33 mouse cellular contexts compared by ENCODE assay signal in genomic region chr9:75355783-75356182, GRCm38 (mm10). TPM values are rescaled to one million over a fixed set of nuclear protein-coding genes. Genes with fewer than 3 reads are reported as not detected.
DNase-seq lines count a peak whose midpoint lies in the region; ATAC-seq and TF ChIP-seq lines count a peak whose summit lies in the region.
"Had no signal": no experiment of that assay in that cellular context is flagged by ENCODE, and none has a peak within 500 bp of the region (broad histone marks: within the 10 kb centered on the region; RNA-seq: fewer than 3 reads in every experiment).

No protein-coding gene starts in this region.

- no peak overlapping the region for H3K27ac ChIP-seq in liver, embryonic 12.5 days
- H3K27ac ChIP-seq in liver, postnatal 0 days (ENCODE audit: low read depth), result no peak overlapping the region
- no peak overlapping the region for H3K27ac ChIP-seq in liver, embryonic 15.5 days (replicated peaks)
- H3K27ac ChIP-seq in heart, embryonic 10.5 days, result no peak overlapping the region
- H3K27ac ChIP-seq in layer of hippocampus, adult 2 months, result no peak overlapping the region
- H3K27ac ChIP-seq: forebrain, embryonic 10.5 days; forebrain, embryonic 13.5 days; heart, embryonic 15.5 days; hindbrain, embryonic 10.5 days; hindbrain, embryonic 13.5 days had no signal

- no peaks in the 10 kb centered on the region for H3K36me3 ChIP-seq in liver, embryonic 12.5 days
- no peaks in the 10 kb centered on the region for H3K36me3 ChIP-seq in liver, postnatal 0 days (replicated peaks; ENCODE audit: insufficient read depth, low read length)
- H3K36me3 ChIP-seq in liver, embryonic 15.5 days (replicated peaks), result no peaks in the 10 kb centered on the region
- H3K36me3 ChIP-seq in heart, embryonic 10.5 days, result no peaks in the 10 kb centered on the region
- H3K36me3 ChIP-seq: forebrain, embryonic 10.5 days; heart, embryonic 12.5 days; heart, embryonic 15.5 days; hindbrain, embryonic 10.5 days; hindbrain, embryonic 13.5 days had no signal

- H3K9me3 ChIP-seq in liver, embryonic 12.5 days (replicated peaks), result no peaks in the 10 kb centered on the region
- H3K9me3 ChIP-seq in liver, postnatal 0 days (ENCODE audit: low read length), result no peaks in the 10 kb centered on the region
- no peaks in the 10 kb centered on the region for H3K9me3 ChIP-seq in liver, embryonic 15.5 days (replicated peaks)
- H3K9me3 ChIP-seq in heart, embryonic 10.5 days, result no peaks in the 10 kb centered on the region
- H3K9me3 ChIP-seq: forebrain, embryonic 10.5 days; forebrain, embryonic 13.5 days; heart, embryonic 12.5 days; heart, embryonic 15.5 days; hindbrain, embryonic 10.5 days; hindbrain, embryonic 13.5 days had no signal

- no peak for TF ChIP-seq EP300 in liver, postnatal 0 days (IDR thresholded peaks at IDR 0.05; ENCODE audit: low read depth)

- DNase-seq in liver, postnatal 0 days, result no peak
- DNase-seq in c-Kit-positive CD71-positive TER-119-positive erythroid progenitor cells, embryonic 14.5 days (ENCODE audit: low spot score), result peak; percentile 18
- DNase-seq in heart, embryonic 10.5 days (ENCODE audit: low spot score), result no peak
- no peak for DNase-seq in cerebellum, postnatal 25 days
- DNase-seq in layer of hippocampus, adult 2 months (ENCODE audit: low spot score in 2 of 2), result no peak
- DNase-seq: adrenal gland, adult 8-10 months; adrenal gland, postnatal 25 days; cerebellum, adult 11 months; cerebellum, adult 2 months; cerebellum, postnatal 10 days; gastrocnemius, postnatal 10 days; heart, adult 11 months; heart, postnatal 10 days; heart, postnatal 36 days had no signal

- H3K4me2 ChIP-seq in liver, embryonic 12.5 days, result no peak overlapping the region
- H3K4me2 ChIP-seq in liver, postnatal 0 days (ENCODE audit: low read depth, low read length), result no peak overlapping the region
- no peak overlapping the region for H3K4me2 ChIP-seq in liver, embryonic 15.5 days
- H3K4me2 ChIP-seq: forebrain, embryonic 13.5 days; heart, embryonic 12.5 days; heart, embryonic 15.5 days; hindbrain, embryonic 13.5 days had no signal

- no peaks in the 10 kb centered on the region for H3K27me3 ChIP-seq in liver, embryonic 12.5 days (replicated peaks)
- H3K27me3 ChIP-seq in liver, postnatal 0 days (ENCODE audit: insufficient read depth, low read length), result no peaks in the 10 kb centered on the region
- no peaks in the 10 kb centered on the region for H3K27me3 ChIP-seq in liver, embryonic 15.5 days
- no peaks in the 10 kb centered on the region for H3K27me3 ChIP-seq in heart, embryonic 10.5 days (ENCODE audit: insufficient read depth, poor library complexity, severe bottlenecking)
- H3K27me3 ChIP-seq: forebrain, embryonic 13.5 days; heart, embryonic 12.5 days; heart, embryonic 15.5 days; hindbrain, embryonic 13.5 days had no signal

- H3K4me1 ChIP-seq in liver, embryonic 12.5 days, result no peaks in the 10 kb centered on the region; the same call in 1 of the 2 replicates
- H3K4me1 ChIP-seq in liver, postnatal 0 days (ENCODE audit: insufficient read depth), result no peaks in the 10 kb centered on the region
- no peaks in the 10 kb centered on the region for H3K4me1 ChIP-seq in liver, embryonic 15.5 days (replicated peaks)
- no peaks in the 10 kb centered on the region for H3K4me1 ChIP-seq in heart, embryonic 10.5 days
- H3K4me1 ChIP-seq: forebrain, embryonic 10.5 days; forebrain, embryonic 13.5 days; heart, embryonic 12.5 days; heart, embryonic 15.5 days; hindbrain, embryonic 10.5 days; hindbrain, embryonic 13.5 days had no signal

- peak; percentile 69 for ATAC-seq in liver, embryonic 12.5 days
- no peak for ATAC-seq in liver, postnatal 0 days
- ATAC-seq in liver, embryonic 15.5 days (ENCODE audit: insufficient read depth), result peak; percentile 42
- peak; percentile 88 for ATAC-seq in megakaryocyte-erythroid progenitor cell, adult 5-6 weeks (replicated peaks; ENCODE audit: low FRiP score, low TSS enrichment, poor library complexity, severe bottlenecking)
- ATAC-seq: activated CD4-positive, CD25-positive, alpha-beta regulatory T cell, adult 4 months; CD4-positive, CD25-positive, alpha-beta regulatory T cell, adult 4 months; forebrain, embryonic 13.5 days; forebrain, embryonic 16.5 days; hindbrain, embryonic 16.5 days had no signal

- 41% methylated on average over 4 of the region's 4 CpGs for WGBS in liver, embryonic 12.5 days (ENCODE audit: insufficient replicate concordance)
- WGBS in liver, postnatal 0 days (ENCODE audit: insufficient replicate concordance), result 59% methylated on average over 4 of the region's 4 CpGs
- WGBS in liver, embryonic 15.5 days (ENCODE audit: insufficient replicate concordance), result 25% methylated on average over 4 of the region's 4 CpGs
- 79% methylated on average over 4 of the region's 4 CpGs for WGBS in heart, embryonic 10.5 days

- TF ChIP-seq CTCF in liver, postnatal 0 days (IDR thresholded peaks at IDR 0.05; ENCODE audit: low read depth), result no peak
- no peak for TF ChIP-seq CTCF in layer of hippocampus, adult 2 months (conservative IDR thresholded peaks at IDR 0.05)

- no peak overlapping the region for H3K4me3 ChIP-seq in liver, embryonic 12.5 days
- no peak overlapping the region for H3K4me3 ChIP-seq in liver, postnatal 0 days (ENCODE audit: low read depth, low read length)
- no peak overlapping the region for H3K4me3 ChIP-seq in liver, embryonic 15.5 days (replicated peaks)
- H3K4me3 ChIP-seq in heart, embryonic 10.5 days, result no peak overlapping the region
- H3K4me3 ChIP-seq in layer of hippocampus, adult 2 months, result no peak overlapping the region
- H3K4me3 ChIP-seq: forebrain, embryonic 10.5 days; forebrain, embryonic 13.5 days; heart, embryonic 12.5 days; heart, embryonic 15.5 days; hindbrain, embryonic 10.5 days; hindbrain, embryonic 13.5 days had no signal

- no peak overlapping the region for H3K9ac ChIP-seq in liver, embryonic 12.5 days
- H3K9ac ChIP-seq in liver, postnatal 0 days (replicated peaks), result no peak overlapping the region
- H3K9ac ChIP-seq in liver, embryonic 15.5 days, result no peak overlapping the region
- H3K9ac ChIP-seq: forebrain, embryonic 13.5 days; heart, embryonic 12.5 days; heart, embryonic 15.5 days; hindbrain, embryonic 13.5 days had no signal

RNA-seq across cellular contexts. Expression of gene Bcl2l10, which starts 8.2 kb away (rescaled TPM):
- polyA plus RNA-seq in liver, embryonic 12.5 days (2016; fragmentation: Nextera tagmentation; extraction: Ambion mirVana), result not detected in 2 replicates
- not detected in 2 replicates for polyA plus RNA-seq in liver, postnatal 0 days (2015; fragmentation: Nextera tagmentation; extraction: Ambion mirVana)
- polyA plus RNA-seq in liver, embryonic 15.5 days (2015; fragmentation: Nextera tagmentation; extraction: Ambion mirVana), result not detected in 2 replicates
- not detected in 2 replicates for total RNA-seq in megakaryocyte-erythroid progenitor cell, adult 5-6 weeks (2014; fragmentation: Nextera tagmentation)
- not detected in 2 replicates for total RNA-seq in megakaryocyte-erythroid progenitor cell, adult 5-6 weeks (2017)
- not detected in 2 replicates for polyA plus RNA-seq in heart, embryonic 10.5 days (2016; fragmentation: Nextera tagmentation; extraction: Ambion mirVana)
- not detected for total RNA-seq in layer of hippocampus, adult 2 months (2021)
- total RNA-seq: adrenal gland, postnatal 25 days; gastrocnemius, adult 18-20 months; gastrocnemius, postnatal 10 days; gastrocnemius, postnatal 4 days; heart, adult 8-10 months; heart, postnatal 10 days; heart, postnatal 36 days had no signal
- polyA plus RNA-seq: activated CD4-positive, CD25-positive, alpha-beta regulatory T cell, adult 4 months; C2C12; embryonic facial prominence, embryonic 11.5 days; embryonic facial prominence, embryonic 14.5 days; forebrain, embryonic 10.5 days; forebrain, embryonic 13.5 days; forebrain, embryonic 16.5 days; heart, embryonic 12.5 days; heart, embryonic 15.5 days; hindbrain, embryonic 10.5 days; hindbrain, embryonic 13.5 days; hindbrain, embryonic 16.5 days had no signal

RNA-seq across cellular contexts. Expression of gene Gnb5, which starts 49.7 kb away (rescaled TPM):
- 3.5 and 3.9 TPM in 2 replicates for polyA plus RNA-seq in liver, embryonic 12.5 days (2016; fragmentation: Nextera tagmentation; extraction: Ambion mirVana)
- 1.8 and 2.4 TPM in 2 replicates for polyA plus RNA-seq in liver, postnatal 0 days (2015; fragmentation: Nextera tagmentation; extraction: Ambion mirVana)
- polyA plus RNA-seq in liver, embryonic 15.5 days (2015; fragmentation: Nextera tagmentation; extraction: Ambion mirVana), result 1.2 and 1.6 TPM in 2 replicates
- not detected in 2 replicates for total RNA-seq in megakaryocyte-erythroid progenitor cell, adult 5-6 weeks (2014; fragmentation: Nextera tagmentation)
- total RNA-seq in megakaryocyte-erythroid progenitor cell, adult 5-6 weeks (2017), result 1.1 and 1.3 TPM in 2 replicates
- 40.4 and 58.1 TPM in 2 replicates for polyA plus RNA-seq in heart, embryonic 10.5 days (2016; fragmentation: Nextera tagmentation; extraction: Ambion mirVana)
- 100 to 1,000 TPM; 125 to 127 TPM for total RNA-seq in layer of hippocampus, adult 2 months (2021)

RNA-seq across cellular contexts. Expression of gene Mapk6, which starts 54.0 kb away (rescaled TPM):
- polyA plus RNA-seq in liver, embryonic 12.5 days (2016; fragmentation: Nextera tagmentation; extraction: Ambion mirVana), result 33.3 and 36.5 TPM in 2 replicates
- 17.2 and 18.4 TPM in 2 replicates for polyA plus RNA-seq in liver, postnatal 0 days (2015; fragmentation: Nextera tagmentation; extraction: Ambion mirVana)
- polyA plus RNA-seq in liver, embryonic 15.5 days (2015; fragmentation: Nextera tagmentation; extraction: Ambion mirVana), result 15.4 and 16.8 TPM in 2 replicates
- total RNA-seq in megakaryocyte-erythroid progenitor cell, adult 5-6 weeks (2014; fragmentation: Nextera tagmentation), result 28.6 and 30.0 TPM in 2 replicates
- total RNA-seq in megakaryocyte-erythroid progenitor cell, adult 5-6 weeks (2017), result 37.8 and 38.0 TPM in 2 replicates
- 71.2 and 87.1 TPM in 2 replicates for polyA plus RNA-seq in heart, embryonic 10.5 days (2016; fragmentation: Nextera tagmentation; extraction: Ambion mirVana)
- 10 to 100 TPM; 23.5 to 24.8 TPM for total RNA-seq in layer of hippocampus, adult 2 months (2021)
